In genomic region chr10:61383021-61383714, GRCm38 (mm10) we compare ENCODE assay signal across 8 mouse cellular contexts. TPM values are rescaled to one million over a fixed set of nuclear protein-coding genes. Genes with fewer than 3 reads are reported as not detected.
A peak's percentile ranks its signal among the peaks of the same experiment; 100 is the strongest.
DNase-seq lines count a peak whose midpoint lies in the region; ATAC-seq and TF ChIP-seq lines count a peak whose summit lies in the region.

TSS of gene Pald1 (minus strand) at chr10:61383530.

- H3K4me3 ChIP-seq in E14TG2a.4 (replicated peaks; ENCODE audit: low read length), result peak within 1 kb of the TSS; percentile 96
- H3K4me3 ChIP-seq in bone marrow, adult 2 months (replicated peaks; ENCODE audit: control insufficient read depth, low read depth, low read length), result peak within 1 kb of the TSS; percentile 29
- peak within 1 kb of the TSS; percentile 71 for H3K4me3 ChIP-seq in embryonic facial prominence, embryonic 15.5 days (replicated peaks)
- H3K4me3 ChIP-seq in heart, embryonic 11.5 days (ENCODE audit: low read depth, low read length), result peak within 1 kb of the TSS; percentile 77
- peak within 1 kb of the TSS; percentile 78 for H3K4me3 ChIP-seq in kidney, embryonic 16.5 days (ENCODE audit: low read length)
- H3K4me3 ChIP-seq in liver, embryonic 11.5 days (ENCODE audit: low read depth, low read length), result peak within 1 kb of the TSS; percentile 62

- peak; percentile 81 for ATAC-seq in embryonic facial prominence, embryonic 15.5 days (ENCODE audit: insufficient number of reproducible peaks, low FRiP score, low TSS enrichment, low read depth)
- peak; percentile 78 for ATAC-seq in heart, embryonic 11.5 days (replicated peaks; ENCODE audit: insufficient number of reproducible peaks, low FRiP score, low TSS enrichment)
- ATAC-seq in kidney, embryonic 16.5 days (ENCODE audit: low FRiP score, low TSS enrichment), result peak; percentile 88
- peak; percentile 80 for ATAC-seq in liver, embryonic 11.5 days (replicated peaks; ENCODE audit: low FRiP score)

- no peak for TF ChIP-seq CTCF in E14TG2a.4 (conservative IDR thresholded peaks at IDR 0.05; ENCODE audit: low read length)
- TF ChIP-seq CTCF in bone marrow, adult 2 months (IDR thresholded peaks at IDR 0.05; ENCODE audit: control insufficient read depth, insufficient read depth, low read length), result no peak

- H3K4me2 ChIP-seq in embryonic facial prominence, embryonic 15.5 days (replicated peaks), result peak within 1 kb of the TSS; percentile 96
- H3K4me2 ChIP-seq in heart, embryonic 11.5 days, result peak within 1 kb of the TSS; percentile 96
- H3K4me2 ChIP-seq in kidney, embryonic 16.5 days (replicated peaks; ENCODE audit: low read depth, low read length), result peak within 1 kb of the TSS; percentile 94
- H3K4me2 ChIP-seq in liver, embryonic 11.5 days, result peak within 1 kb of the TSS; percentile 95

- H3K4me1 ChIP-seq in E14TG2a.4 (replicated peaks; ENCODE audit: low read depth, low read length), result peaks cover 58% of the 10 kb centered on the region
- no peaks in the 10 kb centered on the region for H3K4me1 ChIP-seq in bone marrow, adult 2 months (ENCODE audit: control insufficient read depth, insufficient read depth, low read length)
- peaks cover 44% of the 10 kb centered on the region for H3K4me1 ChIP-seq in embryonic facial prominence, embryonic 15.5 days
- H3K4me1 ChIP-seq in heart, embryonic 11.5 days (ENCODE audit: control insufficient read depth, insufficient read depth, low read length), result peaks cover 69% of the 10 kb centered on the region
- H3K4me1 ChIP-seq in kidney, embryonic 16.5 days (ENCODE audit: insufficient read depth, low read length), result peaks cover 50% of the 10 kb centered on the region
- peaks cover 42% of the 10 kb centered on the region for H3K4me1 ChIP-seq in liver, embryonic 11.5 days (replicated peaks; ENCODE audit: control insufficient read depth, insufficient read depth, low read length)

- H3K9ac ChIP-seq in embryonic facial prominence, embryonic 15.5 days, result peak within 1 kb of the TSS; percentile 75
- peak within 1 kb of the TSS; percentile 67 for H3K9ac ChIP-seq in heart, embryonic 11.5 days (ENCODE audit: low read depth, low read length)
- H3K9ac ChIP-seq in kidney, embryonic 16.5 days (replicated peaks; ENCODE audit: low read length), result peak within 1 kb of the TSS; percentile 90
- H3K9ac ChIP-seq in liver, embryonic 11.5 days (ENCODE audit: low read depth, low read length), result peak within 1 kb of the TSS; percentile 64

- no peaks in the 10 kb centered on the region for H3K9me3 ChIP-seq in E14TG2a.4 (ENCODE audit: low read length)
- no peaks in the 10 kb centered on the region for H3K9me3 ChIP-seq in embryonic facial prominence, embryonic 15.5 days (replicated peaks)
- H3K9me3 ChIP-seq in heart, embryonic 11.5 days (replicated peaks; ENCODE audit: control insufficient read depth, low read length), result no peaks in the 10 kb centered on the region
- no peaks in the 10 kb centered on the region for H3K9me3 ChIP-seq in kidney, embryonic 16.5 days (ENCODE audit: low read length)
- H3K9me3 ChIP-seq in liver, embryonic 11.5 days (ENCODE audit: control insufficient read depth, low read length), result no peaks in the 10 kb centered on the region

- peaks cover 30% of the 10 kb centered on the region for H3K36me3 ChIP-seq in E14TG2a.4 (ENCODE audit: insufficient read depth, low read length)
- no peaks in the 10 kb centered on the region for H3K36me3 ChIP-seq in embryonic facial prominence, embryonic 15.5 days
- no peaks in the 10 kb centered on the region for H3K36me3 ChIP-seq in heart, embryonic 11.5 days (ENCODE audit: control insufficient read depth, insufficient read depth, low read length)
- H3K36me3 ChIP-seq in kidney, embryonic 16.5 days (ENCODE audit: insufficient read depth, low read length), result no peaks in the 10 kb centered on the region
- no peaks in the 10 kb centered on the region for H3K36me3 ChIP-seq in liver, embryonic 11.5 days (ENCODE audit: control insufficient read depth, insufficient read depth, low read length)

- H3K27ac ChIP-seq in bone marrow, adult 2 months (ENCODE audit: control insufficient read depth, insufficient read depth, low read depth, low read length, poor library complexity), result peak within 1 kb of the TSS; percentile 20; the same call in 1 of the 2 replicates
- peak within 1 kb of the TSS; percentile 55; the same call in 1 of the 2 replicates for H3K27ac ChIP-seq in embryonic facial prominence, embryonic 15.5 days (replicated peaks)
- H3K27ac ChIP-seq in heart, embryonic 11.5 days (ENCODE audit: low read depth, low read length), result peak within 1 kb of the TSS; percentile 47
- H3K27ac ChIP-seq in kidney, embryonic 16.5 days (ENCODE audit: low read length), result peak within 1 kb of the TSS; percentile 54
- peak within 1 kb of the TSS; percentile 26; the same call in 1 of the 2 replicates for H3K27ac ChIP-seq in liver, embryonic 11.5 days (ENCODE audit: low read depth, low read length)

- H3K27me3 ChIP-seq in E14TG2a.4 (ENCODE audit: insufficient read depth, low read length), result peaks cover 24% of the 10 kb centered on the region
- H3K27me3 ChIP-seq in embryonic facial prominence, embryonic 15.5 days, result no peaks in the 10 kb centered on the region
- H3K27me3 ChIP-seq in heart, embryonic 11.5 days (ENCODE audit: control insufficient read depth, insufficient read depth, low read length), result no peaks in the 10 kb centered on the region
- H3K27me3 ChIP-seq in kidney, embryonic 16.5 days (ENCODE audit: insufficient read depth, low read length), result no peaks in the 10 kb centered on the region
- H3K27me3 ChIP-seq in liver, embryonic 11.5 days (replicated peaks; ENCODE audit: control insufficient read depth, insufficient read depth, low read length), result peaks cover 27% of the 10 kb centered on the region

- DNase-seq in liver, embryonic 11.5 days (ENCODE audit: low spot score), result peak; percentile 81
- peak; percentile 40 for DNase-seq in naive thymus-derived CD4-positive, alpha-beta T cell, adult 2 months (ENCODE audit: low read depth)
- peak; percentile 64 for DNase-seq in testis, postnatal 14 days (ENCODE audit: low spot score)

- WGBS in bone marrow, adult 2 months, result under 1% methylated on average over 60 of the region's 60 CpGs
- WGBS in embryonic facial prominence, embryonic 15.5 days, result under 1% methylated on average over 57 of the region's 60 CpGs
- WGBS in heart, embryonic 11.5 days (ENCODE audit: insufficient replicate concordance), result under 1% methylated on average over 52 of the region's 60 CpGs
- WGBS in kidney, embryonic 16.5 days, result 0% methylated on average over 55 of the region's 60 CpGs
- WGBS in liver, embryonic 11.5 days, result under 1% methylated on average over 59 of the region's 60 CpGs

- no peak for TF ChIP-seq POLR2A in bone marrow, adult 2 months (IDR thresholded peaks at IDR 0.05; ENCODE audit: borderline replicate concordance, control insufficient read depth, low read depth, low read length)

RNA-seq across cellular contexts. Expression of gene Pald1, which starts in this region (rescaled TPM):
- 1.8 and 4.1 TPM in 2 replicates for polyA plus RNA-seq in bone marrow, adult 2 months (2011; ENCODE audit: insufficient read depth, insufficient read length, low replicate concordance, missing spikeins)
- 22.7 and 22.8 TPM in 2 replicates for polyA plus RNA-seq in embryonic facial prominence, embryonic 15.5 days (2015; fragmentation: Nextera tagmentation; extraction: Ambion mirVana)
- 17.5 and 22.5 TPM in 2 replicates for polyA plus RNA-seq in heart, embryonic 11.5 days (2014; fragmentation: Nextera tagmentation; extraction: Ambion mirVana)
- 39.5 and 40.2 TPM in 2 replicates for polyA plus RNA-seq in kidney, embryonic 16.5 days (2015; fragmentation: Nextera tagmentation; extraction: Ambion mirVana)
- polyA plus RNA-seq in liver, embryonic 11.5 days (2014; fragmentation: Nextera tagmentation; extraction: Ambion mirVana), result 17.0 and 18.4 TPM in 2 replicates

Comparison
In these comparisons a context has a peak if more than half of its experiments do, and no peak if none do; other contexts are left out.
1. Peak in every context shown above with its lines: DNase-seq, ATAC-seq, H3K4me3 ChIP-seq and H3K27ac ChIP-seq.
2. H3K4me3 ChIP-seq: peak in every context shown above with its lines; median percentile 96 in E14TG2a.4; 78 in kidney, embryonic 16.5 days; 77 in heart, embryonic 11.5 days; 71 in embryonic facial prominence, embryonic 15.5 days; 62 in liver, embryonic 11.5 days; 29 in bone marrow, adult 2 months.